Mouse (Mus musculus) cerebellum, adult 2 months (tissue): ENCODE measurements around the gene Scn4b.

ENCODE experiments used
- CTCF ChIP-seq: fragments of 200-500 bp; IDR thresholded peaks from 2 replicates; pipeline ENCODE4 v1.5.1; 2011; ENCODE audit warnings: low read depth, mild to moderate bottlenecking, control low read depth, low read length, moderate library complexity, borderline replicate concordance; ENCODE audit not compliant: insufficient read depth
- POLR2A ChIP-seq: fragments of 200-500 bp; IDR thresholded peaks from 2 replicates; pipeline ENCODE4 v1.6.1; 2011; ENCODE audit warnings: low read length, control low read depth, borderline replicate concordance; ENCODE audit not compliant: insufficient read depth

DNA sequence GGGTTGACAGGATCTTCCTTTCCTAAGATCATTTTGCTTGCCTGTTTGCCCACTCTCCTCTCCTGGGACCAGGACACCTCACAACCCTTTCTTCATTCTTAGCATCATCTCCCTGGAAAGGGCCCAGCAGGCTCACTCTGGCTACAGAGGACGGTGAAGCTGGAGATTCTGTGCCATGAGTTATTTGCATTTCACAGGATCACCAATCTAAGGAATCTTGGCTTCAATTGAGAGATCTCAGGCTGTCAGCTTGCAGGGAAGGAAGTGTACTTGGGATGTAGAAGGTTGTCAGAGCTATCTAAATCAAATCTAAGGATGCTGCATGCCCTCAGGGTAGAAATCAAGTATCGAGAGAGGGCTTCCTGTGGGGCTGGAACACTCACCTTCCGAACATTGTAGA is 35.3 kb downstream of the Scn4b start:
- TF ChIP-seq CTCF (no peak), POLR2A (no peak)
